Mouse (Mus musculus) embryonic fibroblast, embryonic 13.5 days (primary cell): ENCODE results near the gene Prss1. TPM values are rescaled to one million over a fixed set of nuclear protein-coding genes. Genes with fewer than 3 reads are reported as not detected.
"Not testable (repeated sequence)": the region's sequence is repeated elsewhere in the genome, so short reads cannot be mapped to it uniquely, and the experiment has no call there.

ENCODE experiments used
- H3K27ac ChIP-seq: 2 replicates; pipeline ENCODE4 v1.5.1; 2012; ENCODE audit warnings: low read length, control low read depth, inconsistent platforms; ENCODE audit not compliant: insufficient read depth
- H3K4me1 ChIP-seq: 2 replicates; pipeline ENCODE4 v1.6.1; 2011; ENCODE audit warnings: low read length; ENCODE audit not compliant: control insufficient read depth, insufficient read depth
- H3K4me3 ChIP-seq: 2 replicates; pipeline ENCODE4 v1.5.1; 2011; ENCODE audit warnings: mild to moderate bottlenecking, control low read depth, low read length; ENCODE audit not compliant: insufficient read depth
- CTCF ChIP-seq: IDR thresholded peaks from 2 replicates; pipeline ENCODE4 v1.5.1; 2011; ENCODE audit warnings: mild to moderate bottlenecking, control low read depth, low read length, moderate library complexity, borderline replicate concordance; ENCODE audit not compliant: insufficient read depth
- POLR2A ChIP-seq: IDR thresholded peaks from 2 replicates; pipeline ENCODE4 v1.6.1; 2011; ENCODE audit warnings: low read depth, mild to moderate bottlenecking, control low read depth, low read length, moderate library complexity
- polyA plus RNA-seq: library from polyadenylated mRNA; stranded (reverse); fragments of >200 nt; gene quantifications from 2 replicates; pipeline ENCODE4 v1.2.4, GENCODE M21; 2011; ENCODE audit warnings: low read depth; ENCODE audit not compliant: missing spikeins, insufficient read length

Prss1 gene
- not detected in 2 replicates for polyA plus RNA-seq

DNA sequence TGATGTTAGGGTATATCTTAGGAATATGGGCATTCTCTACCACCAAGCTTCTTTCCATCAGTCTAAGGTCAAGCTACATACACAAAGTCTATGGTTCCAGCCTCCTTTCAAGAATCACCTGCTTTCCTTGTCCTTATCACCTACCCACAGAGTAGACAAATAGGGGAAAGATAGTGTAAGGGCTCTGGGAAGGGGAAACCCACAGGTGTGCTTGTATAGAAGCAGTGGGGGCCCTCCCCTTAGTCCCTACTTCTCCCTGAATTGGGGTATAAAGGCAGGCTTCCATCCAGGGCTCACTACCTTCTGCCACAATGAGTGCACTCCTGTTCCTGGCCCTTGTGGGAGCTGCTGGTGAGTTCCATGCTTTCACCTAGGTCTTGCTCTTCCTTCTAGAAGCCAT lies at the start of gene Prss1:
Gene Prss1 (plus strand): TSS at position 301 of the 400 bp plus-strand sequence.
- H3K4me3 ChIP-seq, H3K4me1 ChIP-seq, H3K27ac ChIP-seq: not testable (repeated sequence)

DNA sequence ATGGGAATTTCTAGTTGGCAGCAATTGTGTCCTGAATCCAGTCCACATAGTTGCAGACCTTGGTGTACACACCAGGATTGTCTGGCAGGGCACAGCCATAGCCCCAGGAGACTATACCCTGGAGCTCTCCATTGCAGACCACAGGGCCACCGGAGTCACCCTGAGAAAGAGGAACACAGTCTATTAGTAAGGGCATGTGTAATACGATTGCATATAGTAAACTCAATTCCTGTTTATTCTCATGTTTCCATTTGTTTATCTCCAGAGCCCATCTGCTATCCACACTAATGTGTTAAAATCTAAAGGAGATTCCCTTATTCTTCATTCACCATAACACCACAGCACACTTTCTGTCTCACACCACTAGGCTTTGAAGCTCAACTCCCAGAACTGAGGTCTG lies 16.5 kb upstream of the Prss1 start:
- H3K4me1 ChIP-seq, H3K27ac ChIP-seq, H3K4me3 ChIP-seq: not testable (repeated sequence)

DNA sequence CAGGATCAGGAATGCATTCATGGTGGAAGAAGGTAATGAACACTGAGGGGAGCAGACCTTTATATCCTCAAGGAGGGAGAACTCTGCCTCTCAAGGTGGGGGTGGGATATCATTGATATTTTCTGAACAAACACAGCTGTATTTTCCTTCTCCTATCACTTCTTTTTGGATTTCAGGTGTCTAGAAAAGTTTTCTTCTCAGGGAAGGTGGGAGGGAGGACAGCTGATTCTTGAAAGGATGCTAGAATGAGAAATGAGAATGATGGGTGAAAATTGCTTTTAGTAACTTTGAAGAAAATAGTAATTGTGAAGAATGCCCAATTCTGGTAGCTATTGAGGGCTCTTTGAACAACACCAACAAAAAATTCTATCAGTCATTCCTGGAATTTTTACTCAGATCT lies 12.7 kb upstream of the Prss1 start, which contains the start of gene Gm10334:
Gene Gm10334 (minus strand): TSS at position 101 of the 400 bp plus-strand sequence.
- not testable (repeated sequence) for H3K27ac ChIP-seq

DNA sequence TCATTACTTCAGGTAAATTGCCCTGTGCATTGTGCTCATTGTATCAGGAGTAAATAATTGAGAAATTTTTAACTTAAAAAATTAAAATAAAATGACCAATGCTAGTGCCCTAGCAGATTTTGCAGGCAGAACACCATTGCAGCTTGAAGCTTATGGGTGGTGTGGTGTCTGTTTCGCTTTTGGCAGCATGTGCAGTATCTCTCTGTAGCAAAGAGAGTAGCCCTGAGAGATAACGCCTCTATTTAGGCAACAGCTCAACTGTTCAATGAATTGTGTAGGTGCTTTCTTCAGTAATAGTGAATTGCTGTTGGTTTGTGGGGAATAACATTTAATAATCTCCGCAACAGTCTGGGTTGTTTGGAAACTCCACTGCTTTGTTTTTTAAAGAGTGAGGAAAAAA lies 40.6 kb downstream of the Prss1 start:
- TF ChIP-seq POLR2A, result no peak
- Histone ChIP-seq H3K27ac (no peak overlapping the region), H3K4me1 (no peaks in the 10 kb centered on the region), H3K4me3 (no peak overlapping the region)

More for the DNA sequence above, 12.7 kb upstream of the Prss1 start, which contains the start of gene Gm10334:
- not testable (repeated sequence) for H3K4me3 ChIP-seq, H3K4me1 ChIP-seq

DNA sequence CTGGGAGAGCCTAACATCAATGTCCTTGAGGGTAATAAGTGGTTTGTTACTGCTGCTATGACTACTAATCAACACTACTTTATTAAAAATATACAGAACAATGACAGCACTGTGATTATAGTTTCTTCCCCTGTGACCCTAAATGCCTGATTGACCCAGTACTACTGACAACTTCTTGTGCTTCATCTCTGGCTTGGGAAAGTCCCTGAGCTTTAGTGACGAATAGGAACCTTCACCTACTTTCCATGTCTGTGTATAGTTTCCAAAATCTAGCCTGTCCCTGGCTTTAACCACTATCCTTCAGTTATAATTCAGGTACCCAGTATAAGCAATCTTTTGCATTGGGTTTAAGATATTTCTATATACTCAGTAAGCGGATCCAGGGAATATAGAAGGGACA lies 46.2 kb downstream of the Prss1 start:
- no peaks in the 10 kb centered on the region for H3K4me1 ChIP-seq
- H3K4me3 ChIP-seq, result no peak overlapping the region
- TF ChIP-seq POLR2A, result no peak
- no peak for TF ChIP-seq CTCF
- H3K27ac ChIP-seq, result no peak overlapping the region

DNA sequence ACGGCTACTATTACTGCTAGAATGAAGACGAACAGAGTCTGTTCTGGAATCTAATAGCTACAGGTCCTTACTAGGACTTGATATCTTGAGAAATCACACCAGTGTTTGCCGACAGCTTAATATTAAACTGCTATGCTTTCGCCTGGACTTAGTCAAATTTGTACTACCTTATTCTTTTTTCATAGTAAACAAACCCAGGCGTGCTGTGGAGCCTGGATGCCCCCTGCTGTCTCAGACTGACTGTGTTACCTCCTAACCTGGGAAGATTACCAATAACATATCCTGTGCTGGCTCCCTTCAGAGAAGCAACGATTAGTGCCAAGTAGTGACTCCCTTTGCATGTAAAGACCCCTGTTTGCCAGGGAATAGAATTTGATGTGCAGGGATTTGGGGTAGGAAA lies 46.6 kb downstream of the Prss1 start:
- Histone ChIP-seq H3K4me3 (no peak overlapping the region), H3K27ac (no peak overlapping the region), H3K4me1 (no peaks in the 10 kb centered on the region)
- TF ChIP-seq POLR2A (no peak), CTCF (no peak)

Other genes with a start within 250 kb of the Prss1 start
- gene Try4, start 156.7 kb upstream of the Prss1 start, polyA plus RNA-seq, result not detected in 2 replicates
- gene Try5, start 142.1 kb upstream of the Prss1 start, polyA plus RNA-seq, result not detected in 2 replicates
- gene Try10, start 104.8 kb upstream of the Prss1 start, polyA plus RNA-seq, result not detected in 2 replicates
- gene Prss3, start 81.3 kb upstream of the Prss1 start, polyA plus RNA-seq, result not detected in 2 replicates
- gene Gm5771, start 66.6 kb upstream of the Prss1 start, polyA plus RNA-seq, result not detected in 2 replicates
- gene Gm10334, start 12.8 kb upstream of the Prss1 start, polyA plus RNA-seq, result not detected in 2 replicates
- not detected in 2 replicates for gene Prss2, start 62.9 kb downstream of the Prss1 start, polyA plus RNA-seq
- 3.1 and 5.6 TPM in 2 replicates for gene Ephb6, start 146.6 kb downstream of the Prss1 start, polyA plus RNA-seq
- gene Trpv6, start 177.5 kb downstream of the Prss1 start, polyA plus RNA-seq, result not detected in 2 replicates
- not detected in 2 replicates for gene Trpv5, start 221.8 kb downstream of the Prss1 start, polyA plus RNA-seq
- not detected in 2 replicates for gene Llcfc1, start 225.5 kb downstream of the Prss1 start, polyA plus RNA-seq
- not detected in 2 replicates for gene Kel, start 245.4 kb downstream of the Prss1 start, polyA plus RNA-seq